Mouse (Mus musculus): Measurements from ENCODE around the gene Wdr11. TPM values are rescaled to one million over a fixed set of nuclear protein-coding genes. Genes with fewer than 3 reads are reported as not detected.

Gene Wdr11
- polyA plus RNA-seq, 1 experiment from 2014 or later: 47.4 TPM

- Histone ChIP-seq H3K4me3 (no peak overlapping the region), H3K9me3 (replicated peaks) (no peaks in the 10 kb centered on the region), H3K36me3 (peaks cover 45% of the 10 kb centered on the region), H3K27me3 (ENCODE audit: low read depth, poor library complexity, severe bottlenecking) (no peaks in the 10 kb centered on the region), H3K27ac (no peak overlapping the region), H3K4me1 (peaks cover 23% of the 10 kb centered on the region)
- DNase-seq (ENCODE audit: low spot score): no peak
- WGBS: 50% methylated on average over 9 of the region's 9 CpGs
Observed at GRCm38 (mm10) chr7:129636992-129637391, 45.3 kb downstream of the Wdr11 start.

DNA sequence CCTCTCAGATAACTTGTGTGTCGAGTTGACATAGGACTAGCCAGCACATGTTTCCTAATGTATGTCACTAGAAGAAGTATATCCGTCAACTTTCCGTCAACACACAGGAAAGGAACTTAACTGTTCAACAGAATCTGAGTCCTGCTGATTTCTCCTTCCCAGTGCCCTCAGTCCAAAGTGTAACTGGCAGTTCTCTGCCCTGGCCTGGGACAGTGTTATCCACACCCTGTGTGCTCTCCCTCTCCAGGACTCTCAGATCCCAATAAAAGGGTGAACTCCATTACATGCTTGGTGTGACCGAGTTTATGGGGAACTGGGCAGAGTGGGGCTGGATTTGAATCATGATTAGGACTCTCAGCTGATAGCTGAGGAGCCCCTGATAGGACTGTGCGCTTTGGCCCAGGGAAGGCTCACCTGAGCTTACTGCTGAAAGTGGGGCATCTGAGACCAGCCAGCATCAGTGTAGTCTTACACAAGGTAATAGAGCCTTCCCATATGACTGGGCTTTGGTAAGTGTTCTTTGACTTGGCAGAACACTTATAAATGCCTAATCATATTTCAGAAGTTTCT is 46.3 kb downstream of the Wdr11 start:
- Histone ChIP-seq H3K27ac (no peak overlapping the region), H3K4me1 (peaks cover 23% of the 10 kb centered on the region), H3K36me3 (peaks cover 35% of the 10 kb centered on the region), H3K4me3 (no peak overlapping the region), H3K9me3 (replicated peaks) (no peaks in the 10 kb centered on the region), H3K27me3 (ENCODE audit: low read depth, poor library complexity, severe bottlenecking) (no peaks in the 10 kb centered on the region)
- 81% methylated on average over 5 of the region's 5 CpGs for WGBS
- no peak for DNase-seq (ENCODE audit: low spot score)

DNA sequence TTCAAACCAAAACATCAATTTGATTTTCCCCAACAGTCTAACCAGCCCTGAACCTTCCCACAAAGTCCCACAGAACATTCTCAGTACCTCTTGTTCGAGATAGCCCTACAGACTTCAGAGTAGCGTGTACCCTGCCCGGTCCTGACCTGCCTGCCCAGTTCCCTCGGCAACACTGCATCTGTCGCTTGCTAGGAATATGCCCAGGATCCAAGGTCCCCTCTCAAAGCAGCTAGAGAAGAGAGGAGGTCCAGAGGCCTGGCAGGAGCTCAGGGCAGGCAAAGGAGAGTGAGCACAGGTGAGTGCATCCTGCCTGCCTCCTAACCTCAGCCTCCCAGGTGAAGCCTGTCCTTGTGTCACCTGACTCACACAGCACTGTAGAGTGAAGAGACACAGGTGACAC is 47.3 kb downstream of the Wdr11 start:
- DNase-seq (ENCODE audit: low spot score): peak; percentile 27
- no peaks in the 10 kb centered on the region for H3K27me3 ChIP-seq (ENCODE audit: low read depth, poor library complexity, severe bottlenecking)
- no peak overlapping the region for H3K4me3 ChIP-seq
- H3K36me3 ChIP-seq: peaks cover 25% of the 10 kb centered on the region
- H3K9me3 ChIP-seq (replicated peaks): no peaks in the 10 kb centered on the region
- WGBS: 94% methylated on average over 5 of the region's 5 CpGs
- peaks cover 23% of the 10 kb centered on the region for H3K4me1 ChIP-seq
- H3K27ac ChIP-seq: 0 out of 2 replicates have a peak overlapping the region, but pooled peaks have one; percentile 33

GRCm38 (mm10) chr7:129639833-129640232 is 48.2 kb downstream of the Wdr11 start:
- Histone ChIP-seq H3K27me3 (ENCODE audit: low read depth, poor library complexity, severe bottlenecking) (no peaks in the 10 kb centered on the region), H3K4me3 (no peak overlapping the region), H3K27ac (peak overlapping the region; percentile 65), H3K4me1 (peaks cover 23% of the 10 kb centered on the region), H3K36me3 (peaks cover 17% of the 10 kb centered on the region), H3K9me3 (replicated peaks) (no peaks in the 10 kb centered on the region)
- 55% methylated on average over 6 of the region's 6 CpGs for WGBS
- no peak for DNase-seq (ENCODE audit: low spot score)

- 88% methylated on average over 4 of the region's 4 CpGs for WGBS
- H3K36me3 ChIP-seq: no peaks in the 10 kb centered on the region
- no peak overlapping the region for H3K4me3 ChIP-seq
- H3K27ac ChIP-seq: no peak overlapping the region
- peaks cover 10% of the 10 kb centered on the region for H3K4me1 ChIP-seq
- no peak for DNase-seq (ENCODE audit: low spot score)
- H3K27me3 ChIP-seq (ENCODE audit: low read depth, poor library complexity, severe bottlenecking): peaks cover 10% of the 10 kb centered on the region; the same call in 1 of the 2 replicates
- H3K9me3 ChIP-seq (replicated peaks): no peaks in the 10 kb centered on the region
Observed at GRCm38 (mm10) chr7:129643290-129643689, 51.6 kb downstream of the Wdr11 start.

GRCm38 (mm10) chr7:129647798-129648197 is 56.1 kb downstream of the Wdr11 start:
- Histone ChIP-seq H3K4me3 (no peak overlapping the region), H3K36me3 (no peaks in the 10 kb centered on the region), H3K9me3 (replicated peaks) (no peaks in the 10 kb centered on the region), H3K27me3 (ENCODE audit: low read depth, poor library complexity, severe bottlenecking) (peaks cover 47% of the 10 kb centered on the region), H3K4me1 (peaks cover 11% of the 10 kb centered on the region; the same call in 1 of the 2 replicates), H3K27ac (no peak overlapping the region)
- no peak for DNase-seq (ENCODE audit: low spot score)
- 80% methylated on average over 7 of the region's 7 CpGs for WGBS

- Histone ChIP-seq H3K9me3 (replicated peaks) (no peaks in the 10 kb centered on the region), H3K27me3 (ENCODE audit: low read depth, poor library complexity, severe bottlenecking) (peaks cover 57% of the 10 kb centered on the region)
- WGBS: 5% methylated on average over 6 of the region's 6 CpGs
Observed at GRCm38 (mm10) chr7:129648938-129649337, 57.3 kb downstream of the Wdr11 start.

DNA sequence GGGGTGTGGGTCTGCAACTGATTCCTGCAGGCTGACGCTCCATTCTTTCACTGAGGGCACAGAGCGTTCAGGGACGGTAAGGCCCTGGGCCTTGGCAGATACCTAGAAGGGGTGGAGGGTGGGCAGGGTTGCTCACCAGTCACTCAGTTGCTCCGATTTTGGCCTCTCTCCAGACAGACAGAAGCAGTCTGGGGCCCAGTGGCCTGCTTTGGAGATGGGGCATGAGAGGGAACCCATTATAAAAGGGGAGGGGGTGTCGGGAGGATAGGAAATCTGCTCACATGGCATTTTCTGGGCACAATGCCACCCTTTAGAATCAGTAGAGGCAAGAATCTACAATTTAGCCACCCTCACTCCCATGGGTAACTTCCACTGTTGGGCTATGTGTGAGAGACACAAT is 59.1 kb downstream of the Wdr11 start:
- H3K27ac ChIP-seq: no peak overlapping the region
- peaks cover 73% of the 10 kb centered on the region for H3K27me3 ChIP-seq (ENCODE audit: low read depth, poor library complexity, severe bottlenecking)
- no peaks in the 10 kb centered on the region for H3K36me3 ChIP-seq
- peaks cover 35% of the 10 kb centered on the region for H3K4me1 ChIP-seq
- no peaks in the 10 kb centered on the region for H3K9me3 ChIP-seq (replicated peaks)
- WGBS: 95% methylated on average over 5 of the region's 5 CpGs
- DNase-seq (ENCODE audit: low spot score): no peak
- no peak overlapping the region for H3K4me3 ChIP-seq

More at GRCm38 (mm10) chr7:129648938-129649337, 57.3 kb downstream of the Wdr11 start:
- peaks cover 17% of the 10 kb centered on the region for H3K4me1 ChIP-seq
- H3K36me3 ChIP-seq: no peaks in the 10 kb centered on the region
- no peak overlapping the region for H3K27ac ChIP-seq
- peak; percentile 96 for DNase-seq (ENCODE audit: low spot score)
- H3K4me3 ChIP-seq: no peak overlapping the region

DNA sequence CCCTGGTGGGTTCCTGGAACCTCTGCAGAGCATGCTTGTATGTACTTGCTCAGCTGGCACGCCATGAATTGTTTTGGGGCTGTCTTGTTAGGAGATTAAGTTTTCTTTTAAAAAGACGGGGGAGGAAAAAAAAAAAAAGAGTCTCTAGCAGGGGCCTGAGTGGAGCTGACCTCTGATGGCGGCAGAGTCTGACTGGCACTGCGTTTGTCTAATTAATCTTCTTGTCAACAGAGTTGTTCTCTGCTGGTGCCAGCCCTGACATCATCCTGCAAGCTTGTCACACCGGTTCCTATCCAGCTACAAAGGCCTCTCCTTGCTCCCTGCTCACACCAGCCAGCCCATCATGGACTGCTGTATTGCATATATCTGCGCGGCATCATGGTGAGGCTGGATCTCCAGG is 60.1 kb downstream of the Wdr11 start:
- H3K27me3 ChIP-seq (ENCODE audit: low read depth, poor library complexity, severe bottlenecking): peaks cover 81% of the 10 kb centered on the region
- peaks cover 35% of the 10 kb centered on the region for H3K4me1 ChIP-seq
- H3K4me3 ChIP-seq: no peak overlapping the region
- WGBS: 51% methylated on average over 7 of the region's 7 CpGs
- no peak for DNase-seq (ENCODE audit: low spot score)
- H3K9me3 ChIP-seq (replicated peaks): no peaks in the 10 kb centered on the region
- no peak overlapping the region for H3K27ac ChIP-seq
- no peaks in the 10 kb centered on the region for H3K36me3 ChIP-seq

- Histone ChIP-seq H3K4me3 (no peak overlapping the region), H3K36me3 (no peaks in the 10 kb centered on the region), H3K9me3 (replicated peaks) (no peaks in the 10 kb centered on the region), H3K4me1 (peaks cover 41% of the 10 kb centered on the region), H3K27me3 (ENCODE audit: low read depth, poor library complexity, severe bottlenecking) (peaks cover 88% of the 10 kb centered on the region), H3K27ac (no peak overlapping the region)
- no peak for DNase-seq (ENCODE audit: low spot score)
- 63% methylated on average over 9 of the region's 9 CpGs for WGBS
Observed at GRCm38 (mm10) chr7:129652901-129653460, 61.3 kb downstream of the Wdr11 start.

DNA sequence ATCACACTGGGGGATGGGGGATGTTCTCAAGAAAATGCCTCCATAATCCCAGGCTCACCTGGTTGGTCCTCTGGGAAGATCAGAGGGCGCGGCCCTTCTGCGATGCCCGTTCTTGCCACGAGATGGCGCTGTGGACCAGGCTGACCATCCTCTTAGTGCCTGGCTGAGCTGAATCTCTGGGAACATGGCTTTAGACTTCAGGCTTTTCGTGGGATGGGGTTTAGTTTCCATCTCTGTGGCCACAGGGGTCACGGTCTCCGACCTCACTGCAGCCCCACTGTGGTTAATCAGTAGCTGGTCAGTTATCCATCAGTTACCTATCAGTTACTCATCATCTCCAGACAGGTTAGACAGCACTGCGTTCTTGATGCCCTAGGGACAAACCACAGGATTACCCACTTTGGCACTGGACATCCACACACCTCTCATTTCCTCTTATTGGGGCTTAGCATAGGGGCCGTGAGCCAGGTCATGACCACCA is 62.2 kb downstream of the Wdr11 start:
- WGBS: 9% methylated on average over 11 of the region's 11 CpGs
- peaks cover 38% of the 10 kb centered on the region for H3K4me1 ChIP-seq
- H3K27ac ChIP-seq: 0 out of 2 replicates have a peak overlapping the region, but pooled peaks have one; percentile 33
- no peak overlapping the region for H3K4me3 ChIP-seq
- peaks cover 93% of the 10 kb centered on the region for H3K27me3 ChIP-seq (ENCODE audit: low read depth, poor library complexity, severe bottlenecking)
- peak; percentile 95 for DNase-seq (ENCODE audit: low spot score)
- no peaks in the 10 kb centered on the region for H3K36me3 ChIP-seq
- no peaks in the 10 kb centered on the region for H3K9me3 ChIP-seq (replicated peaks)

DNA sequence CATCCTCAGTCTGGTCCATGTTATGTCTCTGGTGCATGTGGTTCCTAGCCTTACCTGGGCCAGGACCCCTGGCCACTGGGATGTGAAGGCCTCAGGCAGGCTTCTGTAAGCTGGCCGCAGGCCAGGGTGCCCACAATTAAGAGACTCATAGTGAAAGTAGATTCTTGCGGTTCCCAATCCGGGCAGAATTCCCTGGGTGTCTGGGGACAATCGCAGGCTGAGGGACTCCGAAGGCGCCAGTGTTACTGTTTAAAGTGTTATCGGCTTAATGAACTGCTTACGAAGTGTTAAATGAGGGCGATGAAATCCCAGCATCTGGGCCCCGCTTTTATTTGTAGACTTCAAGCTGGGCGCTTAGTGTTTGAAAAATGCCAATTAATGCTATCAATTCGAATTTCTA is 63.3 kb downstream of the Wdr11 start:
- Histone ChIP-seq H3K27ac (peak overlapping the region; percentile 54), H3K27me3 (ENCODE audit: low read depth, poor library complexity, severe bottlenecking) (peaks cover 97% of the 10 kb centered on the region), H3K4me1 (peaks cover 47% of the 10 kb centered on the region), H3K9me3 (replicated peaks) (no peaks in the 10 kb centered on the region), H3K36me3 (no peaks in the 10 kb centered on the region), H3K4me3 (no peak overlapping the region)
- WGBS: 35% methylated on average over 12 of the region's 12 CpGs
- no peak for DNase-seq (ENCODE audit: low spot score)

DNA sequence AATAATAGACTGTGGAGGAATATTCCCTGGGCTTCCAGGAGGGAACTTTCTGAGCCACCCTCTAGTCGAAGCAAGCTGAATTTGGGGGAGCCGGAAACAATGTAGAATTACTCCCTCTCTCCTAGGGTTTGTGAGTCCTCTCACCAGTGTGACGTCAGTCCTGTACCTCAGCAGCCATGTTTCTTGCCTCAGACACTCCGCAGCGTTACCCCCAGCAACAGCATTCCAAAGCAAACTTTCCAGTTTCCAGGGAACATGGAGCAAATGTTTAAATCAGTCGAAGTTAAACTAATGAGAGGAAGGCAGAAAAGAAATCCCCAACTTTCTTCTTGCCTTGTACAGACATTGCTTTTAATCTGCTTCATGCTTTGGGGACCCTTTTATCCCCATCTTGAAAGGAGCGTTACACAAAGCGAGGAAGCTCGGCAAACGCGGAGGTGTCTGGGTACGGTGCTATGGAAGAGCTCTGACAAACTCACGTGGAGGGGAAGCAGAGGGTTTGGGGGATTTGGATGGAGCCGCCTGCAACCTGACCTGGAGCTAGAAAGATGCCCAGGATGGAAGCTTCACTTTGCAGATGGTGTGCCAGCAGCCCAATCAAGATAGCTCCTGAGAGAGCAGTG is 64.1 kb downstream of the Wdr11 start:
- Histone ChIP-seq H3K27me3 (ENCODE audit: low read depth, poor library complexity, severe bottlenecking) (peaks cover 97% of the 10 kb centered on the region), H3K4me3 (no peak overlapping the region), H3K27ac (no peak overlapping the region), H3K4me1 (peaks cover 51% of the 10 kb centered on the region), H3K36me3 (no peaks in the 10 kb centered on the region), H3K9me3 (replicated peaks) (no peaks in the 10 kb centered on the region)
- no peak for DNase-seq (ENCODE audit: low spot score)
- 79% methylated on average over 14 of the region's 14 CpGs for WGBS
